Mouse (Mus musculus): ENCODE data around the gene Ddx1. TPM values are rescaled to one million over a fixed set of nuclear protein-coding genes. Genes with fewer than 3 reads are reported as not detected.

The Ddx1 gene
- polyA plus RNA-seq (2014; fragmentation: Illumina TruSeq; extraction: RNeasy Lipid Tissue Mini Kit (QIAGEN cat#74804); ENCODE audit: low read depth, low replicate concordance): 82.7 TPM

GRCm38 (mm10) chr12:13248691-13249572 is at the start of gene Ddx1:
Ddx1 (minus strand) TSS chr12:13249213.

GRCm38 (mm10) chr12:13268826-13269449 is 19.9 kb upstream of the Ddx1 start, which contains the start of gene Nbas:
Nbas (plus strand) TSS chr12:13269133.

Other genes with a start within 250 kb of the Ddx1 start
- gene Nbas, start 19.9 kb upstream of the Ddx1 start, polyA plus RNA-seq (2014; fragmentation: Illumina TruSeq; extraction: RNeasy Lipid Tissue Mini Kit (QIAGEN cat#74804); ENCODE audit: low read depth, low replicate concordance): 16.6 TPM

Data from heart, adult 10 weeks (tissue).